Mouse (Mus musculus) c-Kit-negative CD71-positive TER-119-positive erythroid progenitor cells, embryonic 14.5 days (primary cell): ENCODE results near the gene Olfr730.

Experiments used
- DNase-seq: peaks from one replicate; pipeline ENCODE4 v3.0.0-alpha.2; 2013; ENCODE audit warnings: low read depth, low spot score

Olfr730 gene

DNA sequence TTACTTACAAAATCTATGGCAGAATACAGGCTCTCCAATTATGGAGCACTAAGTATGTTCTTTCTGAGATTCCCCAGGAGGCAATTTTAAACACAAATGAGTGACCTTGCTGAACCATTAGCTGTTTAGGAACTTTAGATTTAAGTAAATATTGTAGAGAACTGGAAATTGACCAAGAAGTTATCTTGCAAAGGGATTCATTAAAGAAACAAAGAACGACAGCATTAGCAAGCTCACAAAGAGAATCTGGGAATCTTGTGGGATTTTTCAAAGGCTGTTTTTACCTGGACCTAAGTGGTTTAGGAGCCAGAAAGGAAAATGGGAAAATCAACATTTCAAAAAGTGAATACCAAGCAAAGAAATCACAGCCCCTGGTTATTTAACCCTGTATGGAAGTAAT, at the start of gene Olfr730:
TSS of gene Olfr730 (minus strand) at position 101 of the 400 bp plus-strand sequence.
- DNase-seq: no peak

DNA sequence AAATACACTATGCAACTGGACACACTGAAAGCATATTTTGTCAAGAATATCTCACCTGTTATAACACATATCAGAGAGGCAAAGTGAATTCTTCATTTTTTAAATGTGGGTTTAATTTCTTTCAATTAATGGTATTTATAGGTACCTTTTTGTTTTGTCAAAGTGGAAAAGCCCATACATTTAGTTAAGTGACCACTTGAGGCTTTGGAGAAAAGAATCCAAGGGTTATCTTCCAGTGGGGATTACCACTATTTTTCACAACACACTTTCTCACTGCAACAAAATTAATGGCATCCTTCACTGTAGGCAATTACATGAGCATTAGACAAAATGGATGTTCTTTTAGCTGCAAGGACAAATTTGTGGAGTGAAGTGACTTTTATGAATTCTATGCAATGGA, 35.2 kb downstream of the Olfr730 start, which contains the start of gene Olfr729:
TSS of gene Olfr729 (minus strand) at position 101 of the 400 bp plus-strand sequence.
- DNase-seq: no peak

- no peak for DNase-seq
These were observed 45.4 kb downstream of the Olfr730 start, which contains the start of gene Olfr728 for GRCm38 (mm10) chr14:50142580-50142979. Olfr728 (minus strand) TSS chr14:50142680.
